Mouse (Mus musculus) liver, adult 2 months (tissue): ENCODE data around the gene Dock3. TPM values are rescaled to one million over a fixed set of nuclear protein-coding genes. Genes with fewer than 3 reads are reported as not detected.

Source experiments
- DNase-seq: peaks from one replicate; pipeline ENCODE4 v3.0.0-alpha.2; 2011; ENCODE audit warnings: low read depth, low spot score; ENCODE audit errors: extremely low read depth
- H3K27ac ChIP-seq: fragments of 200-500 bp; replicated peaks from 2 replicates; pipeline ENCODE4 v1.5.1; 2012; ENCODE audit warnings: low read depth, mild to moderate bottlenecking, control low read depth, inconsistent platforms, low read length; ENCODE audit not compliant: insufficient read depth
- H3K27me3 ChIP-seq: fragments of 200-500 bp; 2 replicates; pipeline ENCODE4 v1.6.1; 2012; ENCODE audit warnings: mild to moderate bottlenecking, moderate library complexity, low read length, inconsistent platforms; ENCODE audit not compliant: control insufficient read depth, insufficient read depth
- H3K36me3 ChIP-seq: fragments of 200-500 bp; 2 replicates; pipeline ENCODE4 v1.6.1; 2012; ENCODE audit warnings: low read length, inconsistent platforms; ENCODE audit not compliant: control insufficient read depth, insufficient read depth
- H3K4me1 ChIP-seq: fragments of 200-500 bp; 2 replicates; pipeline ENCODE4 v1.6.1; 2011; ENCODE audit warnings: low read length; ENCODE audit not compliant: control insufficient read depth, insufficient read depth
- H3K4me3 ChIP-seq: fragments of 200-500 bp; 2 replicates; pipeline ENCODE4 v1.5.1; 2011; ENCODE audit warnings: low read depth, mild to moderate bottlenecking, control low read depth, low read length, moderate library complexity; ENCODE audit not compliant: insufficient read depth
- H3K79me2 ChIP-seq: fragments of 200-500 bp; 2 replicates; pipeline ENCODE4 v1.6.1; 2012; ENCODE audit warnings: inconsistent platforms, mild to moderate bottlenecking, low read length, moderate library complexity; ENCODE audit not compliant: control insufficient read depth, insufficient read depth
- H3K9ac ChIP-seq: fragments of 200-500 bp; 2 replicates; pipeline ENCODE4 v1.6.1; 2012; ENCODE audit warnings: low read depth, mild to moderate bottlenecking, control low read depth, inconsistent platforms, low read length
- CTCF ChIP-seq: fragments of 200-500 bp; IDR thresholded peaks from 2 replicates; pipeline ENCODE4 v1.5.1; 2011; ENCODE audit warnings: low read depth, low read length, control low read depth
- POLR2A ChIP-seq: fragments of 200-500 bp; IDR thresholded peaks from 2 replicates; pipeline ENCODE4 v1.6.1; 2011; ENCODE audit warnings: low read length, control low read depth; ENCODE audit not compliant: insufficient read depth; ENCODE audit errors: extremely low read depth
- WGBS: fragments of 180-500 bp; shearing (Covaris S2); methylation state at CpG from one replicate; pipeline ENCODE4 v1.1.7; 2018; 5-methylcytosine and 5-hydroxymethylcytosine counted together
- polyA plus RNA-seq: library from polyadenylated mRNA; depleted of rRNA; stranded (reverse); fragments of >200 nt; gene quantifications from 2 replicates; pipeline ENCODE4 v1.2.3, GENCODE M21; 2012
- total RNA-seq: library from RNA; depleted of rRNA; stranded (reverse); fragments of >200 nt; gene quantifications from 2 replicates; pipeline ENCODE4 v1.2.3, GENCODE M21; 2014

Dock3 gene
- total and polyA plus RNA-seq, 2 experiments: not detected

DNA sequence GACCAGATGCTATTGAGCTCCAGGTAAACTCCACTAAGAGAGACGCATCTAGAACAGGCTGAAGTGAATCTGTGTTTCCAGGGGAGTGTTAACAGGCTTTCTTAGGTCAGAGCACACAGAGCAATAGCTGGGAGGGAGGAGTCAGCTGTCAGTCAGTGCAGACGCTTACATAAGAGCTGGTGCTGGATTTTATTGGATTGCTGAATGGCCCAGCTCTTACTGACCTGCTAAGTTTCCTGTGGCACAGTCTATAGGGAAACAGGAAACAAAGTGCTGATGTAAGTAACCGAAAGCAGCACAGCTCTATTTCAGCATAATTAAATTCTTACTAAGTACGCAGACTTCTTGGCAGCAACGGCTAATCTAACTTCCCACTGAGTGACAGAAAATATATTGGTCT is 323.0 kb downstream of the Dock3 start:
- Histone ChIP-seq H3K79me2 (no peaks in the 10 kb centered on the region), H3K4me3 (no peak overlapping the region), H3K27me3 (no peaks in the 10 kb centered on the region), H3K9ac (no peak overlapping the region), H3K36me3 (no peaks in the 10 kb centered on the region), H3K27ac (no peak overlapping the region), H3K4me1 (no peaks in the 10 kb centered on the region)
- peak; percentile 50 for DNase-seq
- TF ChIP-seq CTCF (no peak), POLR2A (no peak)
- 23% methylated on average over 5 of the region's 5 CpGs for WGBS

GRCm38 (mm10) chr9:106908174-106908573 is 323.5 kb downstream of the Dock3 start:
- Histone ChIP-seq H3K27me3 (no peaks in the 10 kb centered on the region), H3K4me1 (no peaks in the 10 kb centered on the region), H3K36me3 (no peaks in the 10 kb centered on the region), H3K4me3 (no peak overlapping the region), H3K9ac (no peak overlapping the region), H3K79me2 (no peaks in the 10 kb centered on the region), H3K27ac (no peak overlapping the region)
- 85% methylated on average over 3 of the region's 3 CpGs for WGBS
- no peak for DNase-seq
- TF ChIP-seq CTCF (no peak), POLR2A (no peak)

DNA sequence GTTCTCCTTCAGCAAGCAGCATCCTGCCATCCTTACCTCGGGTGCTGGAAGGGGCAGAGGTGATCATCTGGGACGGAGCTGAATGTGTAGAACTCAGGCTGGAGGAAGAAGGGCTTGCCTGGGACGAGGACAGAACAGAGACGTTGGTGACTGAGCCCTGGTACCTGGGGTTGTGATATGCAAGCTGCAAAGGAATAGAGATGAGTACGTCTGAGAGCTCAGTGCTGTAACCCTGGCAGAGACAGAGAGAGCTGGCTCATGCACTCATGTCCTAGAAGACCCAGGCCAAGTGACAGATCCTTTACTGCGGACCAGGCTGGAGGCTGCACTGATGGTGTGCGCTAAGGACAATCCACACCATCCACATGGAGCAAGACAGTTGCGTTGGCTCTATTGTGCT is 325.1 kb downstream of the Dock3 start:
- no peak overlapping the region for H3K27ac ChIP-seq
- no peaks in the 10 kb centered on the region for H3K36me3 ChIP-seq
- no peak overlapping the region for H3K4me3 ChIP-seq
- H3K4me1 ChIP-seq: no peaks in the 10 kb centered on the region
- DNase-seq: no peak
- no peak for TF ChIP-seq CTCF
- no peak for TF ChIP-seq POLR2A
- H3K27me3 ChIP-seq: no peaks in the 10 kb centered on the region
- 92% methylated on average over 8 of the region's 8 CpGs for WGBS
- no peak overlapping the region for H3K9ac ChIP-seq
- no peaks in the 10 kb centered on the region for H3K79me2 ChIP-seq

- DNase-seq: peak; percentile 57
- no peaks in the 10 kb centered on the region for H3K4me1 ChIP-seq
- H3K79me2 ChIP-seq: no peaks in the 10 kb centered on the region
- 9% methylated on average over 1 of the region's 1 CpGs for WGBS
- H3K27me3 ChIP-seq: no peaks in the 10 kb centered on the region
- H3K9ac ChIP-seq: no peak overlapping the region
- H3K4me3 ChIP-seq: no peak overlapping the region
- H3K36me3 ChIP-seq: no peaks in the 10 kb centered on the region
- no peak for TF ChIP-seq POLR2A
- peak; percentile 35 for TF ChIP-seq CTCF
- no peak overlapping the region for H3K27ac ChIP-seq
These were observed 327.9 kb downstream of the Dock3 start for GRCm38 (mm10) chr9:106903791-106904134.

- Histone ChIP-seq H3K36me3 (no peaks in the 10 kb centered on the region), H3K9ac (no peak overlapping the region), H3K79me2 (no peaks in the 10 kb centered on the region), H3K4me3 (no peak overlapping the region), H3K27ac (no peak overlapping the region), H3K4me1 (no peaks in the 10 kb centered on the region), H3K27me3 (no peaks in the 10 kb centered on the region)
- DNase-seq: no peak
- TF ChIP-seq CTCF (0 out of 2 replicates have a peak, but pooled peaks have one; percentile 5), POLR2A (no peak)
- 49% methylated on average over 4 of the region's 4 CpGs for WGBS
These were observed 328.5 kb downstream of the Dock3 start for GRCm38 (mm10) chr9:106903099-106903790.

DNA sequence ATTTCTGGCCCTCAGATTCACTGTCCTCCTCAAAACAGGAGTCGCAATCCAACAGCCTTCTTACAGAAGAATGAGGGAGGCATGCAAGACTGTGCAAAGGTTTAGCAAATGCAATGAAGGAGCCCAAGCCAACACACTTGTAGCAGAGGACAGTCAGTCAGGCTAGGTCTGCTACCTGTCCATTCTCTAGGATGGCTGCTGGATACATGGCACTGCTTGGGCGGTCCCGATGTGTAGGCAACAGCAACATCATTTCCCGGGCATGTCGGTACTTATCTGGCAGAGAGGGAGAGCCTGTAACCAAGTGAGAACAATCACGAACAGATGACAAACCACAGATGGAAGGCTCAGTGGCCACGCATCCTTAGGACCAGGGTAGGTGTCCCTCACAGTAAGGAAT is 330.1 kb downstream of the Dock3 start:
- WGBS: 90% methylated on average over 7 of the region's 7 CpGs
- no peak overlapping the region for H3K4me3 ChIP-seq
- DNase-seq: no peak
- no peaks in the 10 kb centered on the region for H3K4me1 ChIP-seq
- no peak overlapping the region for H3K27ac ChIP-seq
- H3K79me2 ChIP-seq: no peaks in the 10 kb centered on the region
- H3K27me3 ChIP-seq: no peaks in the 10 kb centered on the region
- H3K36me3 ChIP-seq: no peaks in the 10 kb centered on the region
- H3K9ac ChIP-seq: no peak overlapping the region
- TF ChIP-seq CTCF (no peak), POLR2A (no peak)
